Mouse (Mus musculus) gastrocnemius, postnatal 14 days (tissue): ENCODE data around the gene Fbxl16. TPM values are rescaled to one million over a fixed set of nuclear protein-coding genes. Genes with fewer than 3 reads are reported as not detected.
"Not testable (repeated sequence)": the region's sequence is repeated elsewhere in the genome, so short reads cannot be mapped to it uniquely, and the experiment has no call there.

ENCODE experiments used
- DNase-seq: peaks from one replicate; pipeline ENCODE4 v3.0.0; 2021; ENCODE audit warnings: mixed read lengths
- intact Hi-C: fragments of 180-260 bp; cut with DNase I; formaldehyde crosslinking; loops from one replicate; pipeline ENCODE4 v1.15.1; 2025; ENCODE audit warnings: low total_unique reads
- total RNA-seq, 2 experiments: library from RNA; stranded (reverse); gene quantifications; 2 replicates each; pipeline ENCODE4 v1.2.3; 2021

Fbxl16 gene
- total RNA-seq, 2 experiments from 2014 or later: 0.95 to 2.2 TPM

DNA sequence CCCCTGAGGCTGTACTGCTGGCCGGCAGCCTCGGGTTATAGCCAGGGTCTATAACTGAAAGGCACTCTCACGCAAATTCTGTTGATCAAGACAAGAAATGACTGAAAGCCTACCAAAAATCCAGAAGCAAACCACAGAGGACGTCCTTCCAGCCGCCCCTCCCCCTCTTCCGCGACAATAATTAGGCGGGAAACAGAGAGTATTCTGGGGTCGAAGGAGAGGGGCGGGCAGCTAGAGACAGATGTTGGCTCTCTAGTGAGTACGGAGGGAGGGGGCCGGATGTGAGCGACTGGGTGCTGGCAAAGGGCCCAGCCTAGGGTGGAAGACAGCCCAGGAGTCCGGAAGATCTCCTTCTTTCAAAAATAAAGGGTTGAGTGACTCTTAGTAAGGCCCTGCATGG lies 16.3 kb upstream of the Fbxl16 start, which contains the start of gene Fam173a:
Fam173a (minus strand) TSS at position 287 of the 400 bp plus-strand sequence.
- intact Hi-C loops: no loop called here

GRCm38 (mm10) chr17:25794197-25794596 lies 14.7 kb upstream of the Fbxl16 start:
- no peak for DNase-seq
- intact Hi-C loops: no loop called here

More for the DNA sequence above, 16.3 kb upstream of the Fbxl16 start, which contains the start of gene Fam173a:
- peak; percentile 84 for DNase-seq

DNA sequence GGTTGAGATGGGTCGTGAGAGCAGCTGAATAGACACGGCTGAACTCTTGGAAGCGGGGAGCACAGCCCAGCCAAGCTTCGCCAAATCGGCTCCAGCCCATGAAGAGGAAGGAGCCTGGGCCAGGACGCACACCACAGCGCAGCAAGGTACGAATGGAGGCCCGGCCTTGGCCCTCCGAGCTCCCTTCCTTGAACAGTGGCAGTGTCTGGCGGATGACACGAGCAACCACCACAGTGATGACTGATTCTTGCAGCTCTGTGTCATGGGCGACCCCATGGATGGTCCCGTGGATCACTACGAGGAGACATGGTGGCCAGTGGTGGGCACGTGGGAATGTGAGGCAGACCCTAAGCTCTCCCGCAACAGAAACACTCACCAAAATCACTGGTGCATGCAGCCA lies 13.9 kb upstream of the Fbxl16 start:
- DNase-seq: no peak
- intact Hi-C loops: loop anchor here (5.0 kb wide), 1 partner anchor 63 kb away; no protein-coding TSS in a partner anchor

- DNase-seq: no peak
- intact Hi-C loops: loop anchor here (5.0 kb wide), 1 partner anchor 63 kb away; no protein-coding TSS in a partner anchor
Observed at GRCm38 (mm10) chr17:25795609-25796092, 13.2 kb upstream of the Fbxl16 start, which contains the start of gene AC134908.4. Gene AC134908.4, minus strand, starts transcription at chr17:25795659.

DNA sequence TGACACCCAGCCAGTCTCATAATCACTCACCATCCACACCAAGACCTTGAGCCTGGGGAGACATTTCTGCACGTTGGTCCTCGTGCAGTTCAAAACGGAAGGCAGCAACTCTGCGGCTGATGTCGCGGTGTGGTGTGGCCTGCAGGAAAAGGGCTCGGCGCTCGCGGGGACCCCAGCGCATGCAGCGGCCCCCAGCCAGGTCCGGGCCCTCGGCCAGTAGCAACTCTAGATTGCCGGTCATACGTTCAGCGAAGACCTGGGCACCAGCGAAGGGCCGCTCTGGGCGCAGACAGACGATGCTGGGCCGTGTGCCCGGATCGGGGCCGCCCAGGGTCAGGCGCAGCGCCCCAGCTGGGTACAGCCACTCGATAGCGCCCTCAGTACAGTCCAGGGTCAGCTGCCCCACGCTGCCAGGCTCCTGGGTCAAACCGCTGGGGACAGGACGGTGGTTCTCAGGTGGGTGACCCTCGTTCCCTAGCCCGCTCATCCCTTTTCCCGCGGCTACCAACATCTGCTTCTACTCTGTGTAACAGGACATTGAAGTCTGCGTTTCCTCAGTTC lies 12.6 kb upstream of the Fbxl16 start:
- intact Hi-C loops: loop anchor here (5.0 kb wide), 1 partner anchor 64 kb away; no protein-coding TSS in a partner anchor
- DNase-seq: peak; percentile 63

DNA sequence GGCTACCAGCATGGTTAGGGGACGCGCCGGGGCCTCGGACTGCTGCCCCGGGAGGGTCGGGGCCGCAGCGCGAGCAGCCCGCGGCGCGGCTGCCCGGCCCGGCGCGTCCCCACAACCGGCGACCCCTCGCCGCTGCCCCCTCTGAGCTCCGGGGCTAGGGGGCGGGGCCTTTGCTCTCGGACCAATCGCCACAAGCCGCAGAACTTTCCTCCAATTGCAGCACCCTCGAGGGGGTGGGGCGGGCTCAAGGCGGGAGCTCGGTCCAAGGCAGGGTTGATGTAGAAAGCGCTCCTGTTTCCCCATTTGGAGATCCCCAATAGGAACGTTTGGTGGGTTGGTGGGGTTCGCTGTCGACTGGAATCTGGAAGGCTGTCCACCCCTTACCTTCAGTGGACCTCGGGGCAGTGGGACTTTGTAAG lies 11.9 kb upstream of the Fbxl16 start, which contains the start of gene Metrn:
Metrn (minus strand) TSS at position 186 of the 419 bp plus-strand sequence.
- intact Hi-C loops: loop anchor here (5.0 kb wide), 1 partner anchor 65 kb away; no protein-coding TSS in a partner anchor
- peak; percentile 92 for DNase-seq

DNA sequence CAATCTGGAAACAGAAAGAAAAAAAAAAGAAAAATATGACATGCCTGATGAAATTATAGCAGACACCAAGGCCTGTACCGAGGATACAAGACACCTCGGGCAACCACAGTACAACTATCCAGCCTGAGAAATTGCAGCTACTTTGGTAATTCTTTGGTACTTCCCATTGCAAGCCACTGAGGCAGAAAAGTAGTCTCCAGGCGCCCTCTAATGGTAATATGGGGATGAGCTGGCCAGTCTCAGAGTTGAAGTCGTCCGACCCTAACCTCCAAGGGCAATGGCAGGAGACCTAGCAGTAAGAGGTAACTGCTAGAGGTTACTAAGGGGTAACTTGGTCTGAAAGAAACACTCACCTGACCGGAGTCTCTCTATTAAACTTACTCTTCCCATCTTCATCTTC lies 7.9 kb upstream of the Fbxl16 start:
- peak; percentile 52 for DNase-seq
- intact Hi-C loops: no loop called here

DNA sequence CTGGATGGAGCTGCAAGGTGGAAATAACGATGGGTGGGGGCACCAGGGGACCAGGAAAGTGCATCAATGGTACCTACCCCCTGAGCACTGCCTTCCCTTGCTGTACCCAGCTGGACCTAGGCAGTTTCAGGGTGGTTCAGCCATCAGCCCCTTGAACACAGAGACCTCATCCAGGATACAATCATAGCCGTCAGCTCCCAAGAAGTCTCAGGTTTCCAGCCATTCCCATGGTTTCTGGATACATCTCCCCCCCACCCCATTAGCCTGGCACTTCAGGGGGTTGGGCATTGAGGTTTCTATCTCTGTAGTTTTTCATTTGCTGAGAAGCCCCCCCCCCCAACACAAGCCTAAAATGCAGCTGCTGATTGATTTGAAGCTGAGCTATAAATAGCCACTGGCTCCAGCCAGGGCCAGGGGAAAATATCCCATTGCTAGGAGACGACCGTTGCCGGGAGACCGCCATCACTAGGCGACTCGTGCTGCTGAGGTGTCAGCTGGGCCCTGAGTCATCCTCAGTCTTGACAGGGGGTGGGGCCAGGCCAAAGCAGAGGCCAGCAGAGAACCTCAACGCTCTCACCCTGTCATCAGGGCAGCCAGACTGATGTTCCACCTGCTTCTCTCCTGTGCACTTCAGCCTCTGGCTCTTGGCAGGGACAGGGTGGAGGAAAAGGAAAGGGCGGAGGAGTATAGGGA lies 5.9 kb upstream of the Fbxl16 start:
- DNase-seq: peak; percentile 70
- intact Hi-C loops: loop anchor here (2.0 kb wide), 1 partner anchor 30 kb away; the partner anchor contains the start of gene Narfl

DNA sequence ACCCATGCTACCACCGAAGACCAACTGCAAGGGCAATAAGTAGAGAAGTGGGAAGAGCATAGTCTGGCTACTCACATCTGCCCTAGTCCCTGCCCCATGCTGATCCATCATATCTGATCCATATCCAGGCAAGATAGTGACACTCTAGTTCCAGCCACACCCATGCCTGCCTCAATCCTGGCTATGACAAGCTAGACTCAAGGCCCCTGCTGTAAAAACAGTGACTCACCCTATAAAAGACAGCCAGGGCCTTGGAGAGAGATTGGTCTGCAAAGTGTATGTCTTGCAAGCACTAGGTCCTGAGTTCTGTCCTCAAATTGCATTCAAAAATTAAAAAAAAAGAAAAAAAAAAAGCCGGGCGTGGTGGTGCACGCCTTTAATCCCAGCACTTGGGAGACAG lies 2.4 kb upstream of the Fbxl16 start:
- no peak for DNase-seq
- intact Hi-C loops: no loop called here

GRCm38 (mm10) chr17:25807452-25807851 lies 1.4 kb upstream of the Fbxl16 start:
- intact Hi-C loops, DNase-seq: not testable (repeated sequence)

DNA sequence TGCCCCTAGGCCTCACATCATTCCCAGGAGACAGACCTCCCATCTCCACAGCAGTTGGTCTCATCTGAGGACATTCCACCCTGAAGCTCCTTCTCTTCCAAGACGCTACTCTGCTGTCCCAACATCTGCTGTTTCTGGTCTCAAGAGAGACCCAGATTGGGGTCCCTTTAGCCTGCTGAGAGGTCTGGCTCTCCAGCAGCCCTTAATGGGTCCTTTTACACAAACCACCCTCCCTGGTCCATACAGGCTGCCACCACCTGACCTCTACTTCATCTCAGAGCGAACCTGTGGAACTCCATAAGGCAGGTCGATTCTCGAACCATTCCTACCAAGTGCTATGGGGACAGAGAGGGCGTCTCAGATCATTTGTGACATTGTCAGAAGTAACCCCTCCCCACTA lies 857 bp upstream of the Fbxl16 start:
- intact Hi-C loops: no loop called here
- DNase-seq: no peak

- DNase-seq: no peak
- intact Hi-C loops: no loop called here
Observed at GRCm38 (mm10) chr17:25809606-25810340, 888 bp downstream of the Fbxl16 start.

- no peak for DNase-seq
- intact Hi-C loops: no loop called here
Observed at GRCm38 (mm10) chr17:25810890-25811289, 2.0 kb downstream of the Fbxl16 start.

- peak; percentile 86 for DNase-seq
- intact Hi-C loops: no loop called here
Observed at GRCm38 (mm10) chr17:25813471-25813870, 4.6 kb downstream of the Fbxl16 start.

DNA sequence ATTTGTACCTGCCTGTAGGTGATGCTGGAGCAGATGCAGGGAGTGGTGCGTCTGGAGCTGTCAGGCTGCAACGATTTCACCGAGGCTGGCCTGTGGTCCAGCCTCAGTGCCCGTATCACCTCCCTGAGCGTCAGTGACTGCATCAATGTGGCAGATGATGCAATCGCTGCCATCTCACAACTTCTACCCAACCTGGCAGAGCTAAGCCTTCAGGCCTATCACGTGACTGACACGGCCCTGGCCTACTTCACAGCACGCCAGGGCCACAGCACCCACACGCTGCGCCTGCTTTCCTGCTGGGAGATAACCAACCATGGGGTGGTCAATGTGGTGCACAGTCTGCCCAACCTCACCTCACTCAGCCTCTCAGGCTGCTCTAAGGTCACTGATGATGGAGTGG lies 8.8 kb downstream of the Fbxl16 start:
- DNase-seq: peak; percentile 1
- intact Hi-C loops: no loop called here

- intact Hi-C loops: no loop called here
- peak; percentile 10 for DNase-seq
Observed at GRCm38 (mm10) chr17:25818851-25819780, 10.2 kb downstream of the Fbxl16 start.

GRCm38 (mm10) chr17:25823452-25823851 lies 14.6 kb downstream of the Fbxl16 start, which contains the start of gene Wdr24:
Gene Wdr24, plus strand, starts transcription at chr17:25823627.
- DNase-seq: no peak
- intact Hi-C loops: no loop called here

GRCm38 (mm10) chr17:25824362-25825142 lies 15.7 kb downstream of the Fbxl16 start:
- DNase-seq: no peak
- intact Hi-C loops: no loop called here
